Mouse (Mus musculus) liver, postnatal 0 days (tissue): ENCODE measurements around the gene Ccdc63.

Experiments
- CTCF ChIP-seq: sonication (generic); IDR thresholded peaks from 2 replicates; pipeline ENCODE4 v1.5.1; 2016; ENCODE audit warnings: antibody characterized with exemption, low read depth
- EP300 ChIP-seq: IDR thresholded peaks from 2 replicates; pipeline ENCODE4 v1.6.1; 2016; ENCODE audit warnings: antibody characterized with exemption, low read depth, mild to moderate bottlenecking

DNA sequence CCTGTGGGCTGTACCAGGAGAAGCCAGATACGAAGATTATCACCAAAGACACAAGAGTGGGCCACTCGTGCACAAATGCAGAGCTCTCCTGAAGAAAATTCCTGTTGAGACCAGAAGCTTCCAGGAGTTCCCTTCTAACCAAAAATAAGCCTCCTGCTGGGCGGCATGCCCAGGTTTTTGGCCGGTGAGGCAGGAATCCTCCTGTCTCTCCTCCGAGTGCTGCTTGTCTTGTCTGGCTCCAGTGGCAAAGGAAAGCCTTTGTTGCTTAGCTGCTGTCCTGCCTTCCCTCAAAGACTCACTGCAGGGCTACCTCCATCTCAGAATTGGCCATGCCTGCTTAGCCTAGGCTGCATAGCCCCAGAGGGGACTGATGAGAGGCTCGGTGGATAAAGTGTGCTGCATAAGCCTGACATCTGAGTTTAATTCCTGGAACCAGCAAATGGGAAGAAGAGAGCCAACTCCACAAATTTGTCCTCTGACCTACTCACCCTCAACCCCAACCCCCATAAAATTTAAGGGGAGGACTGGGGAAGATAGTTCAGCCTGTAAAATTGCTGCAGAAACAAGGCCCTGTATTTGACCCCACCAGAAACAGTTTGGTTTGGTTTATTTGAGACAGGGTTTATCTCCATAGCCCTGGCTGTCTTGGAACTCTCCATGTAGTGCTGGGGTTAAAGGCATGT lies 24.8 kb upstream of the Ccdc63 start:
- TF ChIP-seq CTCF (no peak), EP300 (no peak)
